Mouse (Mus musculus) hindbrain, embryonic 13.5 days (tissue): Measurements from ENCODE around the gene Gm29666. TPM values are rescaled to one million over a fixed set of nuclear protein-coding genes. Genes with fewer than 3 reads are reported as not detected.
"Not testable (repeated sequence)": the region's sequence is repeated elsewhere in the genome, so short reads cannot be mapped to it uniquely, and the experiment has no call there.

Experiments
- ATAC-seq: fragments of 200-750 bp; cut with Nextera tagmentation; 2 replicates; pipeline ENCODE4 v1.8.0; 2017; ENCODE audit warnings: moderate TSS enrichment; ENCODE audit not compliant: low FRiP score
- H3K27ac ChIP-seq: fragments of 300-500 bp; sonication (generic); 2 replicates; pipeline ENCODE4 v1.5.1; 2015; ENCODE audit warnings: inconsistent platforms, mild to moderate bottlenecking, moderate library complexity
- H3K27me3 ChIP-seq: fragments of 300-500 bp; sonication (generic); 2 replicates; pipeline ENCODE4 v1.6.1; 2015; ENCODE audit warnings: mild to moderate bottlenecking, inconsistent platforms
- H3K36me3 ChIP-seq: fragments of 300-500 bp; sonication (generic); 2 replicates; pipeline ENCODE4 v1.6.1; 2015; ENCODE audit warnings: mild to moderate bottlenecking, inconsistent platforms
- H3K4me1 ChIP-seq: fragments of 300-500 bp; sonication (generic); replicated peaks from 2 replicates; pipeline ENCODE4 v1.6.1; 2015; ENCODE audit warnings: inconsistent platforms
- H3K4me2 ChIP-seq: fragments of 300-500 bp; sonication (generic); 2 replicates; pipeline ENCODE4 v1.6.1; 2015; ENCODE audit warnings: inconsistent platforms, mild to moderate bottlenecking, moderate library complexity
- H3K4me3 ChIP-seq: fragments of 300-500 bp; sonication (generic); 2 replicates; pipeline ENCODE4 v1.5.1; 2015; ENCODE audit warnings: mild to moderate bottlenecking, inconsistent platforms
- H3K9ac ChIP-seq: fragments of 300-500 bp; sonication (generic); 2 replicates; pipeline ENCODE4 v1.6.1; 2015; ENCODE audit warnings: mild to moderate bottlenecking, inconsistent platforms
- H3K9me3 ChIP-seq: fragments of 300-500 bp; sonication (generic); 2 replicates; pipeline ENCODE4 v1.6.1; 2016; ENCODE audit warnings: inconsistent platforms
- WGBS: fragments of 180-500 bp; shearing (Covaris S2); methylation state at CpG from one replicate; pipeline ENCODE4 v1.1.7; 2015; 5-methylcytosine and 5-hydroxymethylcytosine counted together
- microRNA-seq: library from miRNA; unstranded; fragments of <30 nt; microRNA quantifications from one replicate; pipeline ENCODE4, GENCODE M21; 2016
- polyA plus RNA-seq: library from polyadenylated mRNA; unstranded; fragments of >200 nt; fragmentation: Nextera tagmentation; extraction: Ambion mirVana; gene quantifications from 2 replicates; pipeline ENCODE4 v1.2.1, GENCODE M21; 2015

Gene Gm29666
- polyA plus RNA-seq, 1 experiment from 2014 or later, result 0.82 TPM

- H3K36me3 ChIP-seq, result no peaks in the 10 kb centered on the region
- WGBS, result 80% methylated on average over 1 of the region's 1 CpGs
- peaks cover 20% of the 10 kb centered on the region for H3K4me1 ChIP-seq
- no peak for ATAC-seq
- no peak overlapping the region for H3K9ac ChIP-seq
- no peak overlapping the region for H3K4me3 ChIP-seq
- H3K4me2 ChIP-seq, result no peak overlapping the region
- no peaks in the 10 kb centered on the region for H3K9me3 ChIP-seq
- H3K27ac ChIP-seq, result no peak overlapping the region
- no peaks in the 10 kb centered on the region for H3K27me3 ChIP-seq
These were observed 23.2 kb downstream of the Gm29666 start for GRCm38 (mm10) chr15:84896664-84897063.

GRCm38 (mm10) chr15:84896216-84896615 lies 23.6 kb downstream of the Gm29666 start:
- ATAC-seq, H3K4me2 ChIP-seq: not testable (repeated sequence)
- 76% methylated on average over 10 of the region's 10 CpGs for WGBS

DNA sequence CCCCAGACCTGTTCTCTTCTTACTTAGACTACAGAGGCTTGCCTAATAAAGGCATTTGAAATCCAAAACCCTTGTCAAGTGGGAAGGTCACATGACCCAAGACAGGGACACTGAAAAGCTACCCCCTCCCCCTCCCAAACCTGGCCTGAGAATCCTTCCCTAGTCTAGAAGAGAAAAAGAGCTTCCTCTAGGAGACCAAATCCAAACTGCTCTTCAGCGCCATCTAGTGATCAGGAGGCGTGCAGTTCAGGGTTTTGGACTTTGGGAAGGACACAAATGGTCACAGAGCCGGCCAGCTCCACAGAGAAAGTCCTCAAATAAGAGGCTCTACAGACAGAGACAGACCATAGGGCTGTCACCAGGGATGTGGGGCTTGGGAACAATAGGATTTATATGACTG lies 28.2 kb downstream of the Gm29666 start:
- no peak overlapping the region for H3K4me3 ChIP-seq
- H3K27me3 ChIP-seq, result no peaks in the 10 kb centered on the region
- WGBS, result 3% methylated on average over 3 of the region's 3 CpGs
- H3K27ac ChIP-seq, result no peak overlapping the region
- H3K36me3 ChIP-seq, result no peaks in the 10 kb centered on the region
- 0 out of 2 replicates have a peak, but pooled peaks have one; percentile 49 for ATAC-seq
- peaks cover 14% of the 10 kb centered on the region for H3K4me1 ChIP-seq
- H3K9me3 ChIP-seq, result no peaks in the 10 kb centered on the region
- H3K4me2 ChIP-seq, result no peak overlapping the region
- no peak overlapping the region; the same call in 1 of the 2 replicates for H3K9ac ChIP-seq

More at GRCm38 (mm10) chr15:84896216-84896615, 23.6 kb downstream of the Gm29666 start:
- not testable (repeated sequence) for H3K9ac ChIP-seq, H3K27me3 ChIP-seq, H3K27ac ChIP-seq, H3K4me3 ChIP-seq, H3K36me3 ChIP-seq, H3K9me3 ChIP-seq
- H3K4me1 ChIP-seq, result peaks cover 23% of the 10 kb centered on the region

DNA sequence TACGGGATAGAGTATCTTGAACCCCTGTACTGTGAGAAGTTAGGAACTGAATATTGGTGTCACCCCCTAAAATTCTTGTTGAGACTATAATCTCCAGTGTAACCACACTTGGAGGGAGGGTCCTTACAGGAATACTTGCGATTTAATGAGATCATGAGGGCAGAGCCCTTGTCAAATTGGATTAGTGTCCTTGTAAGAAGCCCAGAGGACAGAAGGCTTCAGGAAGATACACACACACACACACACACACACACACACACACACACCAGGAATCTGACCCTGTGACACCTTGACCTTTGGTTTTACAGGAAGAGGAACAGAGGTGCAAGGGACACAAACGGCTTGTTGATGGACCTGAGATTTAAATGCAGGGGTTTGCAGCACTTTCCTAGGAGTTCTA lies 28.6 kb downstream of the Gm29666 start:
- peaks cover 14% of the 10 kb centered on the region for H3K4me1 ChIP-seq
- H3K4me2 ChIP-seq, result no peak overlapping the region
- no peak overlapping the region; the same call in 1 of the 2 replicates for H3K9ac ChIP-seq
- H3K4me3 ChIP-seq, result no peak overlapping the region
- H3K36me3 ChIP-seq, result no peaks in the 10 kb centered on the region
- WGBS, result 57% methylated on average over 3 of the region's 3 CpGs
- H3K27me3 ChIP-seq, result no peaks in the 10 kb centered on the region
- H3K27ac ChIP-seq, result no peak overlapping the region
- no peaks in the 10 kb centered on the region for H3K9me3 ChIP-seq
- no peak for ATAC-seq

DNA sequence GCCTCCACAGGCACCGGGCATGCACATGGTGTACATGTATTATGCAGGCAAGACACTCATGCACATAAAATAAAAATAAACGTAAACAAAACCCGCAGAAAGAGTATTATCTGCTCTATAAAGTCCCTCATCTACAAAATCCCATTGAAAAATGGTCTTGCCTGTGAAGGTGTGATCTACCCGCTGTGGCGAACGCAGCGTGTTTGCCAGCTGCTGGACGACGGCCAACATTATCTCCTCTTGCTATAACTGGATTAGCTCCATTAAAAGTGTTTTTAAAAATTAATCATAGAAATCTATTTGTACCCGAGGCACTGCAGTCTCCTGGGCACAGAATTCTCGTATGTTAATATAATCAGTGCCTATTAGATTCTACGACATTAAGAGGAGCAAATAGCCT lies 31.8 kb downstream of the Gm29666 start:
- Histone ChIP-seq H3K4me1 (peaks cover 14% of the 10 kb centered on the region), H3K27ac (no peak overlapping the region), H3K27me3 (no peaks in the 10 kb centered on the region), H3K9me3 (no peaks in the 10 kb centered on the region), H3K9ac (no peak overlapping the region), H3K4me3 (no peak overlapping the region), H3K36me3 (no peaks in the 10 kb centered on the region), H3K4me2 (no peak overlapping the region)
- WGBS, result 65% methylated on average over 12 of the region's 12 CpGs
- ATAC-seq, result no peak

- no peak for ATAC-seq
- Histone ChIP-seq H3K27ac (no peak overlapping the region), H3K36me3 (no peaks in the 10 kb centered on the region), H3K9me3 (no peaks in the 10 kb centered on the region), H3K4me2 (no peak overlapping the region), H3K4me1 (no peaks in the 10 kb centered on the region), H3K9ac (no peak overlapping the region), H3K27me3 (0 out of 2 replicates have a peak, but pooled peaks cover 5% of the 10 kb centered on the region), H3K4me3 (no peak overlapping the region)
- 83% methylated on average over 12 of the region's 12 CpGs for WGBS
These were observed 42.6 kb downstream of the Gm29666 start for GRCm38 (mm10) chr15:84877029-84877815.

- Histone ChIP-seq H3K4me1 (no peaks in the 10 kb centered on the region), H3K4me2 (no peak overlapping the region), H3K4me3 (no peak overlapping the region), H3K36me3 (no peaks in the 10 kb centered on the region), H3K9ac (no peak overlapping the region), H3K27ac (no peak overlapping the region), H3K9me3 (no peaks in the 10 kb centered on the region), H3K27me3 (0 out of 2 replicates have a peak, but pooled peaks cover 5% of the 10 kb centered on the region)
- 81% methylated on average over 4 of the region's 4 CpGs for WGBS
- ATAC-seq, result no peak
These were observed 46.0 kb downstream of the Gm29666 start for GRCm38 (mm10) chr15:84873867-84874266.

- Histone ChIP-seq H3K4me3 (no peak overlapping the region), H3K4me1 (no peaks in the 10 kb centered on the region), H3K36me3 (no peaks in the 10 kb centered on the region), H3K27me3 (0 out of 2 replicates have a peak, but pooled peaks cover 5% of the 10 kb centered on the region), H3K4me2 (no peak overlapping the region), H3K27ac (no peak overlapping the region), H3K9ac (no peak overlapping the region), H3K9me3 (no peaks in the 10 kb centered on the region)
- 87% methylated on average over 11 of the region's 11 CpGs for WGBS
- ATAC-seq, result no peak
These were observed 46.8 kb downstream of the Gm29666 start for GRCm38 (mm10) chr15:84873079-84873478.

DNA sequence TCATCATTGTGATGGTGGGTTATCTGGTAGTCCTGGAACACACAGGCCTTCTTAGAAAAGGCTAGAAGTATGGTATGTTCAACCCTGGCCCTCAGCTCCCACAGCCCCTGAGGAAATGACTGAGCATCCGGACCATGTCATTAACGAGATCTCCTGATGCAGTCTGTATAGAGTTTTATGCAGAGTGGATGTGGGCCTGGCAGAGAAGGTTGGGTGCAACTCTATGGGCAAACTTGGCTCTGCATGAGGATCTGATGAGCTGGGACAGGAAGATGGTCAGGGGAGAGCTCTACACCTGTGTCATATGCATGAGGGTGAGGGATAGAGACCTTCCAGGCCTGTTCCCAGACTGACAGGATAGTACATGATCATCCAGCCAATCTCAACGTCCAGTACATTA lies 48.0 kb downstream of the Gm29666 start:
- Histone ChIP-seq H3K9me3 (no peaks in the 10 kb centered on the region), H3K4me1 (no peaks in the 10 kb centered on the region), H3K27me3 (0 out of 2 replicates have a peak, but pooled peaks cover 5% of the 10 kb centered on the region), H3K4me3 (no peak overlapping the region), H3K9ac (no peak overlapping the region), H3K27ac (no peak overlapping the region), H3K4me2 (no peak overlapping the region), H3K36me3 (no peaks in the 10 kb centered on the region)
- WGBS, result 86% methylated on average over 3 of the region's 3 CpGs
- ATAC-seq, result no peak

DNA sequence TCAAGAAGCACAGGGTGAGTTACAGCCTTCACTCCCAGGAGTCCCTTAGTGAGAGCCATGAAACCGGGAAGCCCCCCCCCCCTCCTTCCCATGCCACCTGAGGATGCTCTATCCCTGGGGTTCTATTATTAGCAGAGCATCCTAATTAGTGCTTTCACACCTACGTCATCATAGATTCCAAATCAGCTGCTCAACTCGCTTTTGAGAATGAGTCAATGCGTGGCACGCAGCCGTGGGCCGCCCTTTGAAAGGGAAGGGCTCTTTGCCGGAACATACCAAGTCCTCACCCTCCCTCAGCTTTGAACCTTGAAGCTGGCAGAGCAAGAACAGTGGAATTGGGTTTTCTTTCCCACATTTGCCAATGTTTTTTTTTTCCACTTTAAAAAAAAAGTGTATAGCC lies 57.9 kb downstream of the Gm29666 start:
- no peak overlapping the region for H3K27ac ChIP-seq
- ATAC-seq, result no peak
- no peaks in the 10 kb centered on the region for H3K27me3 ChIP-seq
- H3K4me1 ChIP-seq, result peaks cover 6% of the 10 kb centered on the region
- H3K36me3 ChIP-seq, result no peaks in the 10 kb centered on the region
- H3K4me2 ChIP-seq, result no peak overlapping the region
- no peak overlapping the region for H3K4me3 ChIP-seq
- WGBS, result 89% methylated on average over 8 of the region's 8 CpGs
- H3K9ac ChIP-seq, result no peak overlapping the region
- no peaks in the 10 kb centered on the region for H3K9me3 ChIP-seq

Small RNA genes lying within 50 kb of the gene (microRNA-seq; reads per million reads assigned to microRNA genes)
- 17.7 reads per million, percentile 29 among the genes with 10 or more reads in this experiment for gene Mir1249

Other genes starting within 250 kb of the Gm29666 start
- gene Arhgap8, start 200.0 kb downstream of the Gm29666 start, polyA plus RNA-seq, result 1.0 TPM in 2 replicates
- 10.9 and 11.3 TPM in 2 replicates for gene Phf21b, start 64.0 kb downstream of the Gm29666 start, polyA plus RNA-seq
- gene Nup50, start 3.4 kb upstream of the Gm29666 start, polyA plus RNA-seq, result 31.6 and 31.9 TPM in 2 replicates
- gene 5031439G07Rik, start 68.5 kb upstream of the Gm29666 start, polyA plus RNA-seq, result 17.7 and 18.4 TPM in 2 replicates
- gene Upk3a, start 97.1 kb upstream of the Gm29666 start, polyA plus RNA-seq, result 0.26 and 0.66 TPM in 2 replicates
- gene Fam118a, start 108.9 kb upstream of the Gm29666 start, polyA plus RNA-seq, result 26.7 and 30.4 TPM in 2 replicates
- 0.04 and 0.16 TPM in 2 replicates for gene Smc1b, start 211.9 kb upstream of the Gm29666 start, polyA plus RNA-seq
- gene Ribc2, start 212.0 kb upstream of the Gm29666 start, polyA plus RNA-seq, result 0.84 and 1.2 TPM in 2 replicates